Mouse (Mus musculus) small intestine, adult 2 months (tissue): ENCODE results near the gene Stap2. TPM values are rescaled to one million over a fixed set of nuclear protein-coding genes. Genes with fewer than 3 reads are reported as not detected.
A peak's percentile ranks its signal among the peaks of the same experiment; 100 is the strongest.

ENCODE experiments used
- H3K27ac ChIP-seq: fragments of 200-500 bp; 2 replicates; pipeline ENCODE4 v1.5.1; 2012; ENCODE audit warnings: low read depth, low read length, control low read depth, inconsistent platforms; ENCODE audit not compliant: insufficient read depth
- H3K27me3 ChIP-seq: fragments of 200-500 bp; 2 replicates; pipeline ENCODE4 v1.6.1; 2012; ENCODE audit warnings: mild to moderate bottlenecking, moderate library complexity, low read length, inconsistent platforms; ENCODE audit not compliant: control insufficient read depth, insufficient read depth
- H3K36me3 ChIP-seq: fragments of 200-500 bp; 2 replicates; pipeline ENCODE4 v1.6.1; 2012; ENCODE audit warnings: mild to moderate bottlenecking, low read length, control low read depth, inconsistent platforms; ENCODE audit not compliant: control insufficient read depth, insufficient read depth
- H3K4me1 ChIP-seq: fragments of 200-500 bp; 2 replicates; pipeline ENCODE4 v1.6.1; 2012; ENCODE audit warnings: low read length, inconsistent platforms, mixed read lengths; ENCODE audit not compliant: control insufficient read depth, insufficient read depth, insufficient read length
- H3K4me3 ChIP-seq: fragments of 200-500 bp; 2 replicates; pipeline ENCODE4 v1.5.1; 2012; ENCODE audit warnings: low read depth, mild to moderate bottlenecking, control low read depth, inconsistent platforms, low read length, moderate library complexity
- CTCF ChIP-seq: fragments of 200-500 bp; IDR thresholded peaks from 2 replicates; pipeline ENCODE4 v1.5.1; 2012; ENCODE audit warnings: low read depth, mild to moderate bottlenecking, control low read depth, inconsistent platforms, low read length, moderate library complexity, mixed read lengths; ENCODE audit not compliant: insufficient replicate concordance, insufficient read length; ENCODE audit errors: extremely low read depth
- POLR2A ChIP-seq: fragments of 200-500 bp; IDR thresholded peaks from 2 replicates; pipeline ENCODE4 v1.6.1; 2012; ENCODE audit warnings: low read depth, mild to moderate bottlenecking, control low read depth, inconsistent platforms, low read length, moderate library complexity
- WGBS: fragments of 180-500 bp; shearing (Covaris S2); methylation state at CpG from one replicate; pipeline ENCODE4 v1.1.7; 2018; 5-methylcytosine and 5-hydroxymethylcytosine counted together
- polyA plus RNA-seq: library from polyadenylated mRNA; depleted of rRNA; stranded (reverse); fragments of >200 nt; gene quantifications from 2 replicates; pipeline ENCODE4 v1.2.3, GENCODE M21; 2012; rRNA removed

Stap2 gene
- polyA plus RNA-seq, 1 experiment, result 224 TPM

DNA sequence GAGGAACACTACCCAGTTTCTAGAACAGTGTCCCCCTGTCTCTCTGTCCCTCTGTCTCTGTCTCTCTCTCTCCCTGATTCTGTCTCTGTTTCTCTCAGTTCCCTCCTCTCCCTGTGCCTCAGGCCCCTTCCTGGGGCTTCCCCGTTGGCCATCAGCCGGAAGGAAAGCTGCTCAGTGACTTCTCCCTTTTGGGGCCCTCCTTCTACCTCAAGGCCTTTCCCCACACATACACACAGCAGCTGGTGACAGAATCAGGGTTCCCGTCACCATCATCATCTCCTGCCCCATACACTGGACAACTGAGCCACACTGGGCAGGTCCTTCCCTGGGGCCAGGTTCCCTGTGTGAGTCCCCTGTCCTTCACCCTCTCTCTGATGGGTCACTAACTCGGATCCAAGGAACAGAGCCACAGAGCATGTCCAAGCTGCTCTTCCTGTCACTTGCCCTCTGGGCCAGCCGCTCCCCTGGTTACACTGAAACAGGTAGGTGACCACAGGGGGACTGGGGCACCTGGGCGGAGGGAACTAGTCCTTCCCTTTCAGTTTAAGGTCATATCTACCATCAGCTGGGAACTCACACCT lies 52.8 kb downstream of the Stap2 start, which contains the start of gene Ebi3:
Gene Ebi3 (plus strand): TSS at position 194 of the 581 bp plus-strand sequence.
- 65% methylated on average over 6 of the region's 6 CpGs for WGBS
- TF ChIP-seq CTCF (no peak), POLR2A (no peak)
- Histone ChIP-seq H3K4me3 (peak within 1 kb of the TSS; percentile 34), H3K27me3 (no peaks in the 10 kb centered on the region), H3K36me3 (no peaks in the 10 kb centered on the region), H3K4me1 (no peaks in the 10 kb centered on the region; the same call in 1 of the 2 replicates), H3K27ac (peak within 1 kb of the TSS; percentile 37; the same call in 1 of the 2 replicates)

- Histone ChIP-seq H3K4me3 (no peak overlapping the region), H3K27me3 (no peaks in the 10 kb centered on the region), H3K4me1 (no peaks in the 10 kb centered on the region; the same call in 1 of the 2 replicates), H3K27ac (no peak overlapping the region), H3K36me3 (no peaks in the 10 kb centered on the region)
- TF ChIP-seq POLR2A (no peak), CTCF (no peak)
Measured at GRCm38 (mm10) chr17:55952041-55952440, 53.3 kb downstream of the Stap2 start.

DNA sequence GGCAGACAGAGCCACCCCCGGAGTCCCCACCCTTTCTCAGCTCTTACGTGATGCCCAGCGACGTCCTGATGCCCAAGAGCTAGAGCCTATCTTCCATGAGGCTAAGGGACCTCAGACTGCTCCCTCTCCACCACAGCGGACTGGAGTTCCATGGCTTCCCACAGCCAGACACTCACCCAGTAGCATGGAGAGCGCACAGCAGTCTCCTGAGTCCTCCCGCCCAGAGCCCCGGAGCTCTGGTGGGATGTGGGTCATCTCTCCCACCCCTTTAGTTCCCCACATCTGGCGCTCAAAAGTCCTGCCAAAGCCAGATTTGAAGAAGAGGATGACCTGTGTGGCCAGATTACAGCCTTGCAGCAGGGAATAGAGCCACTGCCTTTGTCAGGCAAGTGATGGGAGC lies 54.8 kb downstream of the Stap2 start:
- Histone ChIP-seq H3K4me3 (no peak overlapping the region), H3K36me3 (no peaks in the 10 kb centered on the region), H3K27ac (no peak overlapping the region), H3K4me1 (no peaks in the 10 kb centered on the region), H3K27me3 (no peaks in the 10 kb centered on the region)
- TF ChIP-seq POLR2A (no peak), CTCF (no peak)
- 77% methylated on average over 9 of the region's 9 CpGs for WGBS

- no peaks in the 10 kb centered on the region for H3K4me1 ChIP-seq
- no peaks in the 10 kb centered on the region for H3K36me3 ChIP-seq
- no peak within 1 kb of the TSS for H3K4me3 ChIP-seq
- TF ChIP-seq CTCF (no peak), POLR2A (no peak)
- 83% methylated on average over 2 of the region's 2 CpGs for WGBS
- H3K27ac ChIP-seq, result no peak within 1 kb of the TSS
- no peaks in the 10 kb centered on the region for H3K27me3 ChIP-seq
Measured at GRCm38 (mm10) chr17:55949400-55949799, 56.0 kb downstream of the Stap2 start, which contains the start of gene Zfp119b. Gene Zfp119b (minus strand): TSS chr17:55949500.

DNA sequence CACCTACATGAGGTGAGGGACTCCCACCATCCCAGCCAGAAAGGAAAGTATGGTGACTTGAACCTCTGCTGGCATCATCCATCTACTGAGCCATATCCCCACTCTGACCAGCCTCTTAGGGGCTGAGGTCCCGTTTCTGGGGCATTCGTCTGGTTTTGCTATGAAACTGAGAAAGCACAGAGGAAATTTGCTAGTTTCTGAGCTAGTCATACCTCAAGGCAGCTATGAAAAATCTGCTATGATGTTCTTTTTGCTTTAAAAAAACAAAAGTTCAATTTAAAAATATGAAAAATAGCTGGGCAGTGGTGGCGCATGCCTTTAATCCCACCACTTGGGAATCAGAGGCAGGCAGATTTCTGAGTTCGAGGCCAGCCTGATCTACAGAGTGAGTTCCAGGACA lies 56.7 kb downstream of the Stap2 start:
- Histone ChIP-seq H3K27me3 (no peaks in the 10 kb centered on the region), H3K4me3 (no peak overlapping the region), H3K4me1 (no peaks in the 10 kb centered on the region), H3K36me3 (no peaks in the 10 kb centered on the region), H3K27ac (no peak overlapping the region)
- TF ChIP-seq POLR2A (no peak), CTCF (no peak)
- 85% methylated on average over 4 of the region's 4 CpGs for WGBS

Other genes with a start within 250 kb of the Stap2 start
- gene Zfp119a, start 126.7 kb downstream of the Stap2 start, polyA plus RNA-seq, result not detected in 2 replicates
- gene Zfp959, start 113.5 kb downstream of the Stap2 start, polyA plus RNA-seq, result 0.27 TPM in 1 of 2 replicates, not detected in the other
- gene Zfp119b, start 56.1 kb downstream of the Stap2 start, polyA plus RNA-seq, result 0.09 TPM in 1 of 2 replicates, not detected in the other
- gene Ebi3, start 52.9 kb downstream of the Stap2 start, polyA plus RNA-seq, result 4.9 and 7.5 TPM in 2 replicates
- gene Yju2, start 46.5 kb downstream of the Stap2 start, polyA plus RNA-seq, result 3.4 and 7.9 TPM in 2 replicates
- 1.1 and 3.4 TPM in 2 replicates for gene Shd, start 35.1 kb downstream of the Stap2 start, polyA plus RNA-seq
- gene Fsd1, start 19.1 kb downstream of the Stap2 start, polyA plus RNA-seq, result 0.83 and 3.2 TPM in 2 replicates
- gene Mpnd, start 127 bp upstream of the Stap2 start, polyA plus RNA-seq, result 129 and 424 TPM in 2 replicates
- gene Sh3gl1, start 31.1 kb upstream of the Stap2 start, polyA plus RNA-seq, result 41.8 and 78.2 TPM in 2 replicates
- 1.9 and 4.1 TPM in 2 replicates for gene Chaf1a, start 34.9 kb upstream of the Stap2 start, polyA plus RNA-seq
- gene Ubxn6, start 69.4 kb upstream of the Stap2 start, polyA plus RNA-seq, result 27.4 and 57.1 TPM in 2 replicates
- 23.1 and 24.2 TPM in 2 replicates for gene Hdgfl2, start 74.0 kb upstream of the Stap2 start, polyA plus RNA-seq
- 6.2 and 8.9 TPM in 2 replicates for gene Plin4, start 104.2 kb upstream of the Stap2 start, polyA plus RNA-seq
- gene Plin5, start 112.0 kb upstream of the Stap2 start, polyA plus RNA-seq, result 0.04 and 0.05 TPM in 2 replicates
- 10.6 and 28.7 TPM in 2 replicates for gene Lrg1, start 116.4 kb upstream of the Stap2 start, polyA plus RNA-seq
- 6.4 and 12.2 TPM in 2 replicates for gene Sema6b, start 134.8 kb upstream of the Stap2 start, polyA plus RNA-seq
- 4.2 and 10.3 TPM in 2 replicates for gene Tnfaip8l1, start 156.9 kb upstream of the Stap2 start, polyA plus RNA-seq
- gene Mydgf, start 178.3 kb upstream of the Stap2 start, polyA plus RNA-seq, result 82.7 and 86.4 TPM in 2 replicates
- 27.4 and 39.4 TPM in 2 replicates for gene Dpp9, start 213.3 kb upstream of the Stap2 start, polyA plus RNA-seq